Mouse (Mus musculus) testis, adult 2 months (tissue): ENCODE measurements around the gene C8g. TPM values are rescaled to one million over a fixed set of nuclear protein-coding genes. Genes with fewer than 3 reads are reported as not detected.
A peak's percentile ranks its signal among the peaks of the same experiment; 100 is the strongest.

Experiments
- H3K27ac ChIP-seq: fragments of 200-500 bp; 2 replicates; pipeline ENCODE4 v1.5.1; 2012; ENCODE audit warnings: low read depth, low read length; ENCODE audit not compliant: control insufficient read depth, insufficient read depth
- H3K27me3 ChIP-seq: fragments of 200-500 bp; 2 replicates; pipeline ENCODE4 v1.6.1; 2012; ENCODE audit warnings: mild to moderate bottlenecking, low read length, moderate library complexity; ENCODE audit not compliant: control insufficient read depth, insufficient read depth
- H3K36me3 ChIP-seq: fragments of 200-500 bp; 2 replicates; pipeline ENCODE4 v1.6.1; 2012; ENCODE audit warnings: mild to moderate bottlenecking, low read length; ENCODE audit not compliant: control insufficient read depth, insufficient read depth
- H3K4me1 ChIP-seq: fragments of 200-500 bp; 2 replicates; pipeline ENCODE4 v1.6.1; 2012; ENCODE audit warnings: low read length; ENCODE audit not compliant: control insufficient read depth, insufficient read depth
- H3K4me3 ChIP-seq: fragments of 200-500 bp; 2 replicates; pipeline ENCODE4 v1.5.1; 2012; ENCODE audit warnings: low read depth, mild to moderate bottlenecking, low read length, moderate library complexity, mixed read lengths; ENCODE audit not compliant: control insufficient read depth
- CTCF ChIP-seq: fragments of 200-500 bp; IDR thresholded peaks from 2 replicates; pipeline ENCODE4 v1.5.1; 2012; ENCODE audit warnings: low read depth, mild to moderate bottlenecking, inconsistent platforms, low read length, moderate library complexity; ENCODE audit not compliant: control insufficient read depth, insufficient read depth, insufficient replicate concordance
- POLR2A ChIP-seq: fragments of 200-500 bp; IDR thresholded peaks from 2 replicates; pipeline ENCODE4 v1.6.1; 2012; ENCODE audit warnings: low read depth, mild to moderate bottlenecking, inconsistent platforms, low read length, moderate library complexity; ENCODE audit not compliant: control insufficient read depth
- polyA plus RNA-seq: library from polyadenylated mRNA; depleted of rRNA; stranded (reverse); fragments of >200 nt; gene quantifications from 2 replicates; pipeline ENCODE4 v1.2.3, GENCODE M21; 2012

C8g gene
- polyA plus RNA-seq, 1 experiment: 58.4 TPM

GRCm38 (mm10) chr2:25465256-25465655 lies 36.3 kb downstream of the C8g start:
- H3K4me3 ChIP-seq: no peak overlapping the region
- no peak overlapping the region for H3K27ac ChIP-seq
- H3K4me1 ChIP-seq: peaks cover 19% of the 10 kb centered on the region
- H3K27me3 ChIP-seq: no peaks in the 10 kb centered on the region
- no peaks in the 10 kb centered on the region for H3K36me3 ChIP-seq
- no peak for TF ChIP-seq POLR2A

- no peak overlapping the region for H3K4me3 ChIP-seq
- H3K36me3 ChIP-seq: no peaks in the 10 kb centered on the region
- H3K27me3 ChIP-seq: no peaks in the 10 kb centered on the region
- no peak overlapping the region for H3K27ac ChIP-seq
- TF ChIP-seq POLR2A (no peak), CTCF (no peak)
- peaks cover 14% of the 10 kb centered on the region for H3K4me1 ChIP-seq
These were observed 37.9 kb downstream of the C8g start for GRCm38 (mm10) chr2:25463630-25464029.

- Histone ChIP-seq H3K4me1 (peaks cover 14% of the 10 kb centered on the region), H3K4me3 (peak overlapping the region; percentile 87), H3K27me3 (no peaks in the 10 kb centered on the region), H3K27ac (peak overlapping the region; percentile 80), H3K36me3 (no peaks in the 10 kb centered on the region)
- TF ChIP-seq CTCF: no peak
- TF ChIP-seq POLR2A: no peak
These were observed 40.1 kb downstream of the C8g start for GRCm38 (mm10) chr2:25461407-25461806.

- TF ChIP-seq CTCF (no peak), POLR2A (peak; percentile 64; the same call in 1 of the 2 replicates)
- Histone ChIP-seq H3K4me1 (peaks cover 14% of the 10 kb centered on the region), H3K27me3 (no peaks in the 10 kb centered on the region), H3K4me3 (peak within 1 kb of the TSS; percentile 87), H3K27ac (peak within 1 kb of the TSS; percentile 80), H3K36me3 (no peaks in the 10 kb centered on the region)
These were observed 40.8 kb downstream of the C8g start, which contains the start of gene Paxx for GRCm38 (mm10) chr2:25460551-25461309. Gene Paxx (minus strand): TSS chr2:25461094.

- Histone ChIP-seq H3K27me3 (no peaks in the 10 kb centered on the region), H3K4me3 (peak overlapping the region; percentile 87), H3K36me3 (no peaks in the 10 kb centered on the region), H3K4me1 (peaks cover 14% of the 10 kb centered on the region), H3K27ac (peak overlapping the region; percentile 77)
- TF ChIP-seq CTCF (no peak), POLR2A (no peak)
These were observed 41.4 kb downstream of the C8g start for GRCm38 (mm10) chr2:25460135-25460534.

- Histone ChIP-seq H3K4me1 (peaks cover 14% of the 10 kb centered on the region), H3K4me3 (no peak overlapping the region), H3K27me3 (no peaks in the 10 kb centered on the region), H3K36me3 (no peaks in the 10 kb centered on the region), H3K27ac (no peak overlapping the region)
- no peak for TF ChIP-seq CTCF
- TF ChIP-seq POLR2A: no peak
These were observed 42.6 kb downstream of the C8g start for GRCm38 (mm10) chr2:25458911-25459310.

- H3K27ac ChIP-seq: no peak overlapping the region
- no peaks in the 10 kb centered on the region for H3K36me3 ChIP-seq
- TF ChIP-seq CTCF (no peak), POLR2A (no peak)
- no peaks in the 10 kb centered on the region for H3K27me3 ChIP-seq
- H3K4me3 ChIP-seq: no peak overlapping the region
- H3K4me1 ChIP-seq: peaks cover 14% of the 10 kb centered on the region
These were observed 44.3 kb downstream of the C8g start for GRCm38 (mm10) chr2:25457022-25457896.
